Mouse (Mus musculus) embryonic fibroblast, embryonic 13.5 days (primary cell): ENCODE results near the gene Klhl41.

Experiments
- CTCF ChIP-seq: IDR thresholded peaks from 2 replicates; pipeline ENCODE4 v1.5.1; 2011; ENCODE audit warnings: mild to moderate bottlenecking, control low read depth, low read length, moderate library complexity, borderline replicate concordance; ENCODE audit not compliant: insufficient read depth
- POLR2A ChIP-seq: IDR thresholded peaks from 2 replicates; pipeline ENCODE4 v1.6.1; 2011; ENCODE audit warnings: low read depth, mild to moderate bottlenecking, control low read depth, low read length, moderate library complexity

GRCm38 (mm10) chr2:69722273-69722649 lies 52.3 kb downstream of the Klhl41 start, which contains the start of gene Ppig:
- no peak for TF ChIP-seq CTCF
- TF ChIP-seq POLR2A, result no peak
